ENCODE assay signal across 8 mouse cellular contexts in genomic region chr16:91746101-91746950, GRCm38 (mm10). TPM values are rescaled to one million over a fixed set of nuclear protein-coding genes. Genes with fewer than 3 reads are reported as not detected.
DNase-seq lines count a peak whose midpoint lies in the region; ATAC-seq lines count a peak whose summit lies in the region.

No protein-coding gene starts in this region.

- H3K4me3 ChIP-seq in kidney, embryonic 14.5 days (ENCODE audit: low read length): no peak overlapping the region

- 18% methylated on average over 14 of the region's 14 CpGs for WGBS in kidney, embryonic 14.5 days

- no peak overlapping the region for H3K27ac ChIP-seq in kidney, embryonic 14.5 days (ENCODE audit: low read depth, low read length)

- H3K36me3 ChIP-seq in kidney, embryonic 14.5 days (ENCODE audit: control insufficient read depth, insufficient read depth, low read length): no peaks in the 10 kb centered on the region

- no peaks in the 10 kb centered on the region for H3K9me3 ChIP-seq in kidney, embryonic 14.5 days (ENCODE audit: control insufficient read depth, low read length)

- no peak for DNase-seq in kidney, adult 8-10 months
- peak; percentile 73 for DNase-seq in NIH3T3 (ENCODE audit: low read depth)
- peak; percentile 80 to 82 for DNase-seq in cerebellum, postnatal 36 days
- peak; percentile 59 for DNase-seq in kidney, postnatal 10 days
- no peak for DNase-seq in thymus, postnatal 10 days (ENCODE audit: low spot score in 2 of 2)

- peak; percentile 82 for ATAC-seq in kidney, embryonic 14.5 days (ENCODE audit: low FRiP score, low TSS enrichment)
- peak; percentile 95 for ATAC-seq in megakaryocyte progenitor cell, adult 5-6 weeks (replicated peaks; ENCODE audit: poor library complexity)
- no peak for ATAC-seq in activated CD4-positive, CD25-positive, alpha-beta regulatory T cell, adult 4 months

- no peak overlapping the region for H3K4me2 ChIP-seq in kidney, embryonic 14.5 days (replicated peaks; ENCODE audit: low read depth, low read length)

- H3K9ac ChIP-seq in kidney, embryonic 14.5 days (ENCODE audit: low read depth, low read length): no peak overlapping the region

- H3K4me1 ChIP-seq in kidney, embryonic 14.5 days (ENCODE audit: control insufficient read depth, insufficient read depth, low read length): peaks cover 10% of the 10 kb centered on the region

- H3K27me3 ChIP-seq in kidney, embryonic 14.5 days (ENCODE audit: control insufficient read depth, insufficient read depth, low read length): no peaks in the 10 kb centered on the region

RNA-seq across cellular contexts. Expression of gene Itsn1, which starts 17.2 kb away (rescaled TPM):
- 18.8 and 27.7 TPM in 2 replicates for polyA plus RNA-seq in kidney, embryonic 14.5 days (2014; fragmentation: Nextera tagmentation; extraction: Ambion mirVana)
- 4.1 TPM in 2 replicates for total RNA-seq in megakaryocyte progenitor cell, adult 5-6 weeks (2015)
- total RNA-seq in megakaryocyte progenitor cell, adult 5-6 weeks (2017): 6.0 and 7.9 TPM in 2 replicates
- 1 to 10 TPM; 3.2 to 5.6 TPM for polyA plus RNA-seq in activated CD4-positive, CD25-positive, alpha-beta regulatory T cell, adult 4 months (2017; shearing (Covaris generic))

RNA-seq across cellular contexts. Expression of gene Cryzl1, which starts 17.6 kb away (rescaled TPM):
- 77.3 and 82.4 TPM in 2 replicates for polyA plus RNA-seq in kidney, embryonic 14.5 days (2014; fragmentation: Nextera tagmentation; extraction: Ambion mirVana)
- 55.2 and 63.8 TPM in 2 replicates for total RNA-seq in megakaryocyte progenitor cell, adult 5-6 weeks (2015)
- total RNA-seq in megakaryocyte progenitor cell, adult 5-6 weeks (2017): 57.2 and 79.0 TPM in 2 replicates
- polyA plus RNA-seq in activated CD4-positive, CD25-positive, alpha-beta regulatory T cell, adult 4 months (2017; shearing (Covaris generic)): 10 to 100 TPM; 67.0 to 69.8 TPM

RNA-seq across cellular contexts. Expression of gene Donson, which starts 57.8 kb away (rescaled TPM):
- 21.1 and 25.6 TPM in 2 replicates for polyA plus RNA-seq in kidney, embryonic 14.5 days (2014; fragmentation: Nextera tagmentation; extraction: Ambion mirVana)
- 16.4 and 17.0 TPM in 2 replicates for total RNA-seq in megakaryocyte progenitor cell, adult 5-6 weeks (2015)
- 20.4 and 33.7 TPM in 2 replicates for total RNA-seq in megakaryocyte progenitor cell, adult 5-6 weeks (2017)
- polyA plus RNA-seq in activated CD4-positive, CD25-positive, alpha-beta regulatory T cell, adult 4 months (2017; shearing (Covaris generic)): 10 to 100 TPM; 12.0 to 27.2 TPM

Comparison
In these comparisons a context has a peak if more than half of its experiments do, and no peak if none do; other contexts are left out.
1. DNase-seq: peak in NIH3T3 (single experiment), cerebellum, postnatal 36 days (2 of 2) and kidney, postnatal 10 days (single experiment); none in kidney, adult 8-10 months (0 of 2) and thymus, postnatal 10 days (0 of 2).